Mouse (Mus musculus): ENCODE measurements at regions not wholly inside any gene's neighbourhood (a gene's known extent, or its start where the extent isn't known, plus 50 kb on each side); places are given as distances from the start of the nearest gene placed in this dataset.
"Not testable (repeated sequence)": the region's sequence is repeated elsewhere in the genome, so short reads cannot be mapped to it uniquely, and the experiment has no call there.

DNA sequence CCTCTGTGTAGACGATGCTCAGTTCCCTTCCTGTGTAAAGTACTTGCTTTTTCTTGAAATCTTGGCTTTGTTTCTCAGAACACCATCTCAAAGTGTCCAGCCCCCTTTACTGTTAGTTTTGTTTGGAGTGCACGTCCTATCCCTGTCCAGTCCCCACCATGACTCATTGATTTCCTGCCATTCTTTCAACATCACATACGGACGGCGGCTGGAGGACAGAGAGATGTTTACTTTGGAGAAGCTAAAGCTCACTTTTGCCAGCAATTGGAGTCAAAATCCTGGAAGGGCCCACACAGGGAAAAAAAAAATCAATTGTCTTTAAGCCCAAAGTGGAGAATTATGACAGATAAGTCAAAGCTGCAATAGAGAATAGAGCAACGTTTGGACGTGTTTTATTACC lies 51.8 kb downstream of the Gm5426 start:
- no peak for DNase-seq (ENCODE audit: low spot score in 2 of 2)

GRCm38 (mm10) chr10:96190168-96190987 lies 54.0 kb downstream of the Gm5426 start:
- DNase-seq (ENCODE audit: low spot score in 2 of 2) = no peak

DNA sequence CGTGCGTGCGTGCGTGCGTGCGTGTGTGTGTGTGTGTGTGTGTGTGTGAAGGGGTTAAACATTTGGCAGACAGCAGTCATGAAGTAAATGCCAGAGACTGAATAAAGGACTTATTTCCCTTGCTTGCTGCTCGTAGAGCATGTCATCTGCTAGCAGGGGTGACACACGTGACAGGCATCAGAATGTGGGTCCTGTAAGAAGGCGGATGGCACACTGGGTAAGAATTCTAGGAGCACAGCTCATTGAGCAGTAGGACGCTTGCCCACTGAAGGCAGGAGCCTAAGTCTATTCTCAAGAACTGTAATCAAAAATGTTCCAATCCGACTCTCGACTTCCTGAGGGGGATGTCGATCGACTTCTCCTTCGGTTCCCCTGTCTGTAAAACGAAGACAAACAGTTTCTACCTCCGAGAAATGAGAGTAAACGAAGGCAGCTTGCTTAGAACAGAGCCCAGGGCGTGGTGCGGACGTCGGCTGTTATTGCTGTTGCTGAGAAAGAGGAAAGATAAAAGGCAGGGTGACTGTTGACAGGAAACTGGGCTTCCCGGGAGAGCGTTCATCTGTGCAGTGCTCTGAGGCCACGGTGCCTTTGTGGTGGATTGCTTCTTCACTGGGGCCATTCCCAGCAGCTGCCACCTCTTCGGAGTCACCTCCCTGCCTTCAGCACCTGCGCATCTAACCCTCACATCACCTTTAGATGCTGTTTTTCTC lies 64.7 kb downstream of the Gm5426 start:
- DNase-seq (ENCODE audit: low spot score in 2 of 2) = no peak

DNA sequence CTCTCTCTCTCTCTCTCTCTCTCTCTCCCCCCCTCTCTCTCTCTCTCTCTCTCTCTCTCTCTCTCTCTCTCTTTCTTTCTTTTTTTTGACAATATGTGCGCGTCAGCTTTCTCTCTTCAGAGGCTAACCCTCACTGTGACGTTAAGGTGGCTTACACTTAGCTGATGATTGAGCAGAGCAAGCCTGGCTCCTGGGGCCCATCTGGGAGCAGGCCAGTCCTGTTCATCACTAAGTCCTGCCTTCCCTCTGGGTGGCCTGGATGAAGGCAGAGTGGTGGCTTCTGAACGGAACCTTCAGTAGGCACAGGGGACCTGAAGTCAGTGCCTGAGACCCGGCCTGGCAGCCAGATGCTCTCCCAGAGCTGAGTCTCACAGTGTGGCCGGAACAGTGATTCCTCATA lies 65.5 kb downstream of the Gm5426 start:
- no peak for DNase-seq (ENCODE audit: low spot score in 2 of 2)

DNA sequence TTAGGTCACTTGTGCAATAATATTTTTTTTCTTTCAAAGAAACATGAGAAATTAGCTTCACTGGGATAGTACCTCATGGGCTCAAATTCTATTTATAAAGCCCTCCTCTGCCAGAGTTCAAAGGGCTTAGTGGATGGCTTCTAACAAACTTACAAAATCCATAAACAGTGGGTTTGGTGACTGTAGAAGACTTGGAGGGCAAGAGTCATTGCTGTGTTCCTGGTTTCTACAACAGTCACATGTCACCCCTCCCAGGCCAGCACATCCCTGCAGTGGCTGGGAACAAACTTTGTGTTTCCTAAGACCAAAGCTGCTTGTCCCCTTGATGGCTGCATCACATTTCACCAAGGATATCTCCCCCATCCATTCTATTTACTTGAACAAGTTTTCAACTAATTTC lies 66.5 kb downstream of the Gm5426 start:
- no peak for DNase-seq (ENCODE audit: low spot score in 2 of 2)

DNA sequence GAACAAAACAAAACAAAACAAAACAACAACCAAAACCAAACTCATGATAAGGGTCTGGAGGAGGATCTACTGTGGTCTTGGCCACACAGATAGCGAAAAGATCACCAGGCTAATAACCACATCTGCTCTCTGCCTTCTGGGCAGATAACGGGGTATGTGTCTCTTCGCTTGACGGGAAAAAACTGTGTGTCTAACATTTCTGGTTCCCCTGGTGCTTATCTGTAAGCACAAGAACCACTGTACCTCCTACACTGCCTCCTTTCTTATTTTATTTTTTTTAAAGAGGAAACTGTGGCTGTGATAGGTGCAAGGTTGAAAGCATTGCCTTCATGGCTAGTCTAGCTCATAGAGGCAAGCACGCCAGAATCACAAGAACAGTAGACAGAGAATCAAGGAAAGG lies 67.8 kb downstream of the Gm5426 start:
- DNase-seq (ENCODE audit: low spot score in 2 of 2) = no peak

DNA sequence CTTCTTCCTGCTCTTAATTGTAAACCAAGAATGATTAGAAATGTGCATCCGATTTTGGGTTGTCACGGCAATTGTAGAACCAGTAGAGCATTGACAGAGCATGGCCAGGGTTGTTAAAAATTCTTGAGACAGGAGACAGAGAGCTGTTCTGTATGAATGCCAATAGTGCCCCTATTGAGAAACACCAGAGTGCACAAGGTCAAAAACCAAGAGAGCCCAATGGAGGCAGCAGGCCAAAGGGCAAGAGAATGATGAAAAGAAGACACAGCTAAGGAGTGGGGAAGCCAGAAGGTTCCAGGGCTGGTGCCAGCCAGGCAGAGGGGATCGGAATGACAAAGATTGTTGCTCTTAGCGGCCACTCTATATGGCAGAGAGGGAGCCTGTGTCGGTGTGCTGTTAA lies 72.8 kb downstream of the Gm5426 start:
- no peak for DNase-seq (ENCODE audit: low spot score in 2 of 2)

DNA sequence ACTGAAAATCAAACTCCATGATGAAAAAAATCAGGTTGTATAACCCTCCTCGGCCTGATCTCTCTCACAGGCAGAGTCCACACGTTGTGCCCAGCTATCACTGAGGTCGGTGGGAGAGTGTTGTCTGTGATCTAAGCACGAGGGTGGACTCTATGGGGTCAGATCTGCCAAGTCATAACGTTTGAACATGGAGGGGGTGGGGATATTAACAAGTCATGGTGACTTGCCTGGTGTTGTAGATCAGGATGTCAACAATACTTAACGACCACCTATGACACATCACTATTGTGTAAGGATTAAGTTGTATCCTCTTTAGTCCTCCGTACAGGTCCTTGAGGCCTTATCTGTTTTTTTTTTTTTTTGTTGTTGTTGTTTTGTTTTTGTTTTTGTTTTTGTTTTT lies 74.8 kb downstream of the Gm5426 start:
- no peak for DNase-seq (ENCODE audit: low spot score in 2 of 2)

- peak; percentile 92 to 96 for DNase-seq (ENCODE audit: low spot score in 2 of 2)
Observed at GRCm38 (mm10) chr10:96213876-96214275, 77.5 kb downstream of the Gm5426 start.

DNA sequence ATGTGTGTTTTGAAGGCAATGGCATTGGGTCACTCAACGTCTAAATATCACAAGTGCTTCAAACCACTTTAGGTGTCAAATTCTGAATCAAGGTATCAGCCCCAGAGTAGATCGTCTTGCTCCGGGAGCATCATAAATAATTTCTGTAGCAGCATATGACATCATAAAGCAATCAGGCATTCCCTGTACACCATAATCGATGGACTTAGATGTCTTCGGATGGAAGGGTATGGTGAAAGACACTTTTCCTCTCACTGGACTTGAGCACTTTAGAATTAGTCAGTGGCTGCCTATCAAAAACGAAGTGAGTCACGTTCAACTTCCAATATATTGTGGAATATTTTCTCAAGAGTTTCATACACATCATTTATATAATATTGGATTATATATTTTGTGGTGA lies 77.9 kb downstream of the Gm5426 start:
- no peak for DNase-seq (ENCODE audit: low spot score in 2 of 2)

DNA sequence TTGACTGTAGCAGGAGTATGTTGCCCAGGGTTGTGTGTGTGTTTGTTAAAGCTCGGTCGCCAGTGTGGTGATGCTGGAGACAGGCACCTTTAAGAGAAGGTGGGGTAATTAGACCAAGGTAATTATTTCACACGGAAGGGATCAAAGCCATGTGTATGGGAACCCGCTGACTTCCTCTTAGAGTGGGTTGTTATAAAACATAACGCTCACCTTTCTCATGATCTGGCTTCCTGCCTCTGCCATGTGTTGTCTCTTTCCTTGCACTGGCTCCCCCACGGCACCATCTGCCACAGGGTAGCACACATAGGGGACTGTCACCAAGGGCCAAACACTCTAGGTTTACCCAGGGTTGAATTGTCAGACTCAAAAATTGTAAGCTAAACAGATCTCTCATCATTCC lies 78.5 kb downstream of the Gm5426 start:
- no peak for DNase-seq (ENCODE audit: low spot score in 2 of 2)

DNA sequence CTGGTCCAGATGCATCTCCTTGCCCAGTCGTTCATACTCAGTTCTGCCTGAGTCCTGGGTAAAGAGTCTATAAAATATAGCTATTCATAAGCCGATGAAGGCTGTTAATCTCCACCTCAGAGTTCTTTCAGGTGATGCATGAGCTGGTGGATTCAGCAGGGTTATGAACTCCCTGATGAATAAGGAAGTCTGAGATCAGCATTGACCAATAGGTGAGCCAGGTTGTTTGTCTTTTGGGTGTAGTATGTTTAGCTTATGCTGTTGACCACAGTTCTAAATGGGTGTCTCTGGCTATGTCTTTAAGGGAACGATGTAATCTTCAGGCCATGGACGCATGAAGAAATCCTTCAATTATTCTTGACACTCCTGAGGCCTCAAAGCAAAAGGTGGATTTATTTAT lies 84.3 kb downstream of the Gm5426 start:
- no peak for DNase-seq (ENCODE audit: low spot score in 2 of 2)

DNA sequence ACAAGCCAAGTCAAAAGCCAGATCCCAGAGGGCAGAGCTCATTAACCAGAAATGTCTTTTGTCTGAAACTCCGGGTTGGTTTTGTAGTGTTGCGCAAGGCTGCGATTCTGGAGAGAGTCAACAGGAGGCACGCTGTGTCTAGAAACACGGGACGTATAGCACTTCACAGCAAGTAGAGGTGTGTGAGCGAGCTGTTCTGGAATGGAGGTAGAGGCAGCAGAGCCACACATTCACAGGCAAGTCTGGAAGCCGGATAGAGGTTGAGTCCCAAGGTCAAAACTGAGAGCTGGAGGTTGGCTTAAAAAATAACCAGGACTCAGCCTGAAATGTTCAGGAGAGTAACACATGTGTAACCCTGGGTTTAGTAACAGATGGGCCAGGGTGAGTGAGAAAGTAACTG lies 94.0 kb downstream of the Gm5426 start:
- no peak for DNase-seq (ENCODE audit: low spot score in 2 of 2)

- DNase-seq (ENCODE audit: low spot score in 2 of 2) = no peak
Observed at GRCm38 (mm10) chr10:96231309-96231708, 94.9 kb downstream of the Gm5426 start.

GRCm38 (mm10) chr10:96232889-96233288 lies 96.5 kb downstream of the Gm5426 start:
- no peak for DNase-seq (ENCODE audit: low spot score in 2 of 2)

GRCm38 (mm10) chr10:96234564-96235412 lies 98.4 kb downstream of the Gm5426 start:
- DNase-seq (ENCODE audit: low spot score in 2 of 2) = no peak

GRCm38 (mm10) chr10:96236031-96236430 lies 99.6 kb downstream of the Gm5426 start:
- not testable (repeated sequence) for DNase-seq (ENCODE audit: low spot score in 2 of 2)

DNA sequence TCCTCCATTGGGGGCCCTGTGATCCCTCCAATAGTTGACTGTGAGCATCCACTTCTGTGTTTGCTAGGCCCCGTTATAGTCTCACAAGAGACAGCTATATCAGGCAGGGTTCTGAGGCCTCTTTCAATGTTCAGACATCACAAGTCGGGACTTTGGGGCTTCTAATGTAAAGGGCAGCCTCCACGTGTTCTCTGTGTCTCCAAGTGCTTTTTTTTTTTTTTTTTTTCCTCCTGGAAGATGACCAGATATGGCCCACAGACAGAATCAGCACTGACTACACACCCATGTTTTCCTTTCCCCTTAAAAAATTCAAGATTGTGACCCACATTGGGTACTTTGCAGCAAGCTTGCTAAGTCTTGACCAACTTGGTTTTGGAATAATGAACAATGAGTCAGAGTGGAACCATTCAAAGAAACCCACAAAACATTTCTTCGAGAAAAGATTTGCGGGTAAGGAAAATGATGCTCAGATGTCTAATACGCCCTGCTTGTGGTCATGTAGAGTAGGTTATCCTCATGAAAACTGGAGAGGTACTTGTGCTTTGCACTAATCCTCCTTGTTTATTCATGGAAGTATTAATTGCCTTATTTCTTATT lies 100.5 kb downstream of the Gm5426 start:
- no peak for DNase-seq (ENCODE audit: low spot score in 2 of 2)

DNA sequence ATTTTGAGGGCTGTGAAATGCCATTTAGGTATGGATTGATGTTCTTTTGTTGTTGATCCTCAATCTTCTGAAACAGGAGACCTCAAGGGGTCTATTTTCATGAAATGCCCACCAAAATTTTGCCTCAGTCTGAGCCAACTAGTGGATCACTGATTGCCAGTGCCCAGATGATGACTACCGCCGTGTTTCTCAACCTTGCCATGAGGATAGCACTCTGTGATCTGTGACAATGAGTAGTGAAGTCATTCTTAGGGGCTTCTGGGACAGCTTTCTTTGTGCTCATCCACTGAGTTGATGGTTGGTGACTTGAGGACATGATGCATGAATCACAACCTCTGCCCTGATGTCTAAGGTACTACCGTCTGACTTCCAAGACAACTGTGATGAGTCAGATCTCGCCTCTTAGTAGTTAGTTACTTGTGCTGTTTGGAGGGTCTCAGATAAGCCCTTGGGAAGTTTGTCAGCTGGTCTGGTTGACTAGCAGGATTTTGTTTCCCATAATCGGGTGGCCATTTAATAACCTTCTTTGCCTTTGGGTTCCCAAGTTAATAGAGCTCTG lies 101.2 kb downstream of the Gm5426 start:
- no peak for DNase-seq (ENCODE audit: low spot score in 2 of 2)

DNA sequence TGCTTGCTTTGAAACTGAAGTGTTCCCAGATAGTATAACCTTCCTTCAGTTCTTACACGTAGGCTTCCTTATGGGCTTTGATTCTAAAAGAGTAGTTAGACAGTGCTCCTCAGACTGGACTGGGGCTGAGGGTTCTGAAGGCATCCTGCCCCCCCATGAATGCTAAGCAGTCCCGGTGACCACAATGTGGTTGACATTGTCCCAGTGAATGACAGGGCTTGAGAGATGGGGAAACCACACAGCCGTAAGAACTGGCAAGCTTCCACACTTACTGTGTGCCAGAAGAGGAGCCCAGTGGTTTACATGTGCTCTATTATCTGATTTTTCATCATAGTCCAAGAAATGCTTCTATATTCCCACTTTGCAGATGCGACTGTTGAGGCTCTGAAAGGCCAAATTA lies 101.8 kb downstream of the Gm5426 start:
- no peak for DNase-seq (ENCODE audit: low spot score in 2 of 2)

DNA sequence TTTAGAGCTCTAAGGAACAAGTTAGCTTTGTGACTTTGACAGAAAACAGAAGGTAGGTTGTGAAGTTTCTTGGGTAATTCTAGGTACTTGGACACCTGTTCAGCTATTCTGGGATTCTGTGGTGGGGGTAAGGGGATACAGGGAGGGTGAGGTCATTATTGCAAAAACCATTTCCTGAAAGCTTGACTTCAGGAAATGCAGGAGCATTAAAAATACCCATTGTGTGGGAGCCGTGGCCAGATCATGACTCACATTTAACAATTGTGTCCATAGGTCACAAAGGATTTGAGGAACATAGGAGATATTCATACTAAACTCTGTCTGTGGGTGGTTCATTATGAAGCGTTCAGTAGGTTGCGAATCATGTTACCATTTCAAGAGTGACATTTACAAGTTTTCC lies 102.4 kb downstream of the Gm5426 start:
- DNase-seq (ENCODE audit: low spot score in 2 of 2) = no peak

DNA sequence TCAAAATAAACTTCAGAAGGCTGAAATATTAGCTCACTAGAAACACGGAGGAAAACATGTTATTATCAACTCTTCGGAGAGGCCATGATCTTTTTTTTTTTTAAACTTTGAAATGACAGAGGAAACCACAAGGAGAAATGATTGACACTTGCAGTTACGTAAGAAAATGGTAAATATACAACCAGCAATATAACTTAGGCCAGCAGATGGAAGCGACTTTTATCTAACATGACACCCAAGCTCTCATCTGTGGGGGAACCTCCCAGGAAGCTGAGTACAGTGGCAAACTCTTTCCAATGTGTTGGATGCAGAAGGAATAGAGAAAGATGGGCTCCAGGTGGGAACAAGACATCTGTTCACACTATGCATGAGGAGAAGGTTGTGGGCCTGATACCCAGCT lies 104.2 kb downstream of the Gm5426 start:
- no peak for DNase-seq (ENCODE audit: low spot score in 2 of 2)
